Mouse (Mus musculus): ENCODE results near the gene Mb21d2. TPM values are rescaled to one million over a fixed set of nuclear protein-coding genes. Genes with fewer than 3 reads are reported as not detected.

The Mb21d2 gene
- polyA plus RNA-seq (2017; shearing (Covaris generic)): not detected

DNA sequence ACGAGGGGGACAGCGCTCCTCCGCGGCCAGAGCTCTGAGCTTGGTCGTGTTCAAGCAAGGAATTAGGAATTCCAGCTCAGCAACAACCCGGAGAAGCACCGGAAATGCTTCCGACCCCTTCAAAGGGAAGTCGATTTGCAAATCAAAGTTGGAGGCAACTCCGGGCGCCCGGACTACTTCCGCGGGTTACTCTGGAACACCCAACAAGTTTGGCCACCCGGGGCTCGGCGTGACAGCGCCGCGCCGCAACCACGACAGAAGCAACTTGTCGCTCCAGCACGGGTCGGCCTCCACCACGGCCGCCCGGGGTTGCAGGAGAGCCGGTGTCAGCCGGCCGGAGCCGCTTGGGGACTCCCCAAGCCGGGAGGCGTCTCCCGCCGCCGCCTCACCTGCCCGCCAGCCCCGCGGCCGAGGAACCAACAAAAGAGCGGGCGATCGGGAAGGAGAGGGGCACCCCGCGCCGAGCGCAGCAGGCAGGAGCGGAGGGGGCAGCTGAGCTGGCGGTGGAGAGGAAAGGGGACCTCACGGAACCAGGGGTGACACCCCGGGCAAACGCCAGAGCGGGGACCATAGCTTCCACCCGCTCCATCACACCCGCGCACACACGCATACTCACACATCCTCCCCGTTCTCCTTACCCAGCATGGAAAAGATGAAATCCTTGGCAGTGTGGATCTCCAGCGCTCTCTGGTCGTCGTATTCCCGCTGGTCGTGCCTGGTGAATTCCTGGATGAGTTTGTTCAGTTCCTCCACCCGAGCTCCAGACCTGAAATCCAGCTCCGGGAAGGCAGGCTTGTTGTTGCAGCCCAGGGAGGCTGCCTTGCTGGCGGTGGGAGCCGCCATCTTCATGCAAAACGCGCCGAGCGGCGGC, at the start of gene Mb21d2:
TSS of gene Mb21d2 (minus strand) at position 859 of the 871 bp plus-strand sequence.

Other genes starting within 250 kb of the Mb21d2 start
- not detected for gene Fgf12, start 176.6 kb downstream of the Mb21d2 start, polyA plus RNA-seq (2017; shearing (Covaris generic))

All from effector memory CD4-positive, alpha-beta T cell, adult 5 months (primary cell).